Mouse (Mus musculus): ENCODE data around the gene Adgrl4.

Gene Adgrl4

GRCm38 (mm10) chr3:151437693-151438092 lies at the start of gene Adgrl4:
TSS of gene Adgrl4 (plus strand) at chr3:151437887.
- no peak for DNase-seq

GRCm38 (mm10) chr3:151390912-151391311 lies 46.8 kb upstream of the Adgrl4 start:
- no peak for DNase-seq

- no peak for DNase-seq
Measured at GRCm38 (mm10) chr3:151392891-151393290, 44.8 kb upstream of the Adgrl4 start.

- no peak for DNase-seq
Measured at GRCm38 (mm10) chr3:151393330-151393729, 44.4 kb upstream of the Adgrl4 start.

- no peak for DNase-seq
Measured at GRCm38 (mm10) chr3:151399270-151399669, 38.4 kb upstream of the Adgrl4 start.

GRCm38 (mm10) chr3:151411031-151411430 lies 26.7 kb upstream of the Adgrl4 start:
- no peak for DNase-seq

GRCm38 (mm10) chr3:151411488-151411887 lies 26.2 kb upstream of the Adgrl4 start:
- DNase-seq, result no peak

- DNase-seq, result no peak
Measured at GRCm38 (mm10) chr3:151416931-151417330, 20.8 kb upstream of the Adgrl4 start.

- DNase-seq, result no peak
Measured at GRCm38 (mm10) chr3:151417688-151418572, 19.8 kb upstream of the Adgrl4 start.

- DNase-seq, result no peak
Measured at GRCm38 (mm10) chr3:151424326-151425207, 13.1 kb upstream of the Adgrl4 start.

GRCm38 (mm10) chr3:151430106-151430505 lies 7.6 kb upstream of the Adgrl4 start:
- no peak for DNase-seq

- no peak for DNase-seq
Measured at GRCm38 (mm10) chr3:151431507-151431906, 6.2 kb upstream of the Adgrl4 start.

- DNase-seq, result no peak
Measured at GRCm38 (mm10) chr3:151438364-151438763, 677 bp downstream of the Adgrl4 start.

GRCm38 (mm10) chr3:151439976-151440375 lies 2.3 kb downstream of the Adgrl4 start:
- no peak for DNase-seq

- no peak for DNase-seq
Measured at GRCm38 (mm10) chr3:151442026-151442425, 4.3 kb downstream of the Adgrl4 start.

GRCm38 (mm10) chr3:151443486-151443885 lies 5.8 kb downstream of the Adgrl4 start:
- no peak for DNase-seq

- DNase-seq, result no peak
Measured at GRCm38 (mm10) chr3:151444284-151444683, 6.6 kb downstream of the Adgrl4 start.

GRCm38 (mm10) chr3:151445936-151446335 lies 8.2 kb downstream of the Adgrl4 start:
- no peak for DNase-seq

GRCm38 (mm10) chr3:151454985-151455701 lies 17.5 kb downstream of the Adgrl4 start:
- no peak for DNase-seq

- DNase-seq, result no peak
Measured at GRCm38 (mm10) chr3:151459430-151460190, 21.9 kb downstream of the Adgrl4 start.

- DNase-seq, result no peak
Measured at GRCm38 (mm10) chr3:151465215-151465614, 27.5 kb downstream of the Adgrl4 start.

- DNase-seq, result no peak
Measured at GRCm38 (mm10) chr3:151488853-151489252, 51.2 kb downstream of the Adgrl4 start.

All from thymus, postnatal 4 days (tissue).